Mouse (Mus musculus) neural tube, embryonic 14.5 days (tissue): ENCODE results near the gene Hnrnpl. TPM values are rescaled to one million over a fixed set of nuclear protein-coding genes. Genes with fewer than 3 reads are reported as not detected.
"Not testable (repeated sequence)": the region's sequence is repeated elsewhere in the genome, so short reads cannot be mapped to it uniquely, and the experiment has no call there.

Experiments
- ATAC-seq: fragments of 200-750 bp; cut with Nextera tagmentation; 2 replicates; pipeline ENCODE4 v1.8.0; 2017; ENCODE audit warnings: low read depth, mild to moderate bottlenecking, moderate TSS enrichment, moderate library complexity
- H3K27ac ChIP-seq: fragments of 300-500 bp; sonication (generic); 2 replicates; pipeline ENCODE4 v1.5.1; 2014; ENCODE audit warnings: low read depth, mild to moderate bottlenecking, control low read depth, low read length, moderate library complexity, mixed read lengths
- H3K27me3 ChIP-seq: fragments of 300-500 bp; sonication (generic); 2 replicates; pipeline ENCODE4 v1.6.1; 2014; ENCODE audit warnings: low read length; ENCODE audit not compliant: control insufficient read depth, insufficient read depth
- H3K36me3 ChIP-seq: fragments of 300-500 bp; sonication (generic); 2 replicates; pipeline ENCODE4 v1.6.1; 2014; ENCODE audit warnings: low read length, mixed read lengths; ENCODE audit not compliant: control insufficient read depth, insufficient read depth
- H3K4me1 ChIP-seq: fragments of 300-500 bp; sonication (generic); 2 replicates; pipeline ENCODE4 v1.6.1; 2014; ENCODE audit warnings: low read length; ENCODE audit not compliant: control insufficient read depth, insufficient read depth
- H3K4me2 ChIP-seq: fragments of 300-500 bp; sonication (generic); 2 replicates; pipeline ENCODE4 v1.6.1; 2014; ENCODE audit warnings: mild to moderate bottlenecking, low read depth, low read length, control low read depth
- H3K4me3 ChIP-seq: fragments of 300-500 bp; sonication (generic); 2 replicates; pipeline ENCODE4 v1.5.1; 2014; ENCODE audit warnings: low read depth, low read length, control low read depth, mixed read lengths
- H3K9ac ChIP-seq: fragments of 300-500 bp; sonication (generic); replicated peaks from 2 replicates; pipeline ENCODE4 v1.6.1; 2014; ENCODE audit warnings: low read depth, mild to moderate bottlenecking, control low read depth, low read length, mixed read lengths
- H3K9me3 ChIP-seq: fragments of 300-500 bp; sonication (generic); 2 replicates; pipeline ENCODE4 v1.6.1; 2016; ENCODE audit warnings: low read length; ENCODE audit not compliant: control insufficient read depth
- WGBS: fragments of 180-500 bp; shearing (Covaris S2); extraction: QIAGEN DNeasy Blood & Tissue Kit; methylation state at CpG from one replicate; pipeline ENCODE4 v1.1.7; 2014; 5-methylcytosine and 5-hydroxymethylcytosine counted together
- polyA plus RNA-seq: library from polyadenylated mRNA; unstranded; fragments of >200 nt; fragmentation: Nextera tagmentation; extraction: Ambion mirVana; gene quantifications from 2 replicates; pipeline ENCODE4 v1.2.1, GENCODE M21; 2014

Hnrnpl gene
- polyA plus RNA-seq, 1 experiment from 2014 or later = 160 TPM

GRCm38 (mm10) chr7:28866769-28867507 is 58.6 kb downstream of the Hnrnpl start:
- ATAC-seq = no peak
- no peak overlapping the region for H3K4me2 ChIP-seq
- no peak overlapping the region for H3K9ac ChIP-seq
- H3K4me1 ChIP-seq = no peaks in the 10 kb centered on the region
- H3K27me3 ChIP-seq = no peaks in the 10 kb centered on the region
- H3K9me3 ChIP-seq = no peaks in the 10 kb centered on the region
- no peak overlapping the region for H3K27ac ChIP-seq
- H3K4me3 ChIP-seq = no peak overlapping the region
- H3K36me3 ChIP-seq = no peaks in the 10 kb centered on the region
- WGBS = 92% methylated on average over 28 of the region's 28 CpGs

GRCm38 (mm10) chr7:28867508-28868340 is 59.4 kb downstream of the Hnrnpl start:
- not testable (repeated sequence) for H3K27me3 ChIP-seq, H3K9me3 ChIP-seq, H3K9ac ChIP-seq, H3K4me2 ChIP-seq, H3K4me1 ChIP-seq, H3K4me3 ChIP-seq, ATAC-seq, H3K27ac ChIP-seq, H3K36me3 ChIP-seq
- WGBS = 30% methylated on average over 23 of the region's 23 CpGs

- H3K27me3 ChIP-seq = no peaks in the 10 kb centered on the region
Measured at GRCm38 (mm10) chr7:28870901-28871664, 62.7 kb downstream of the Hnrnpl start.

More at GRCm38 (mm10) chr7:28870901-28871664, 62.7 kb downstream of the Hnrnpl start:
- no peak overlapping the region for H3K9ac ChIP-seq
- 90% methylated on average over 24 of the region's 24 CpGs for WGBS
- no peak overlapping the region for H3K4me3 ChIP-seq
- no peak for ATAC-seq
- H3K27ac ChIP-seq = no peak overlapping the region
- H3K4me1 ChIP-seq = no peaks in the 10 kb centered on the region
- no peak overlapping the region for H3K4me2 ChIP-seq
- no peaks in the 10 kb centered on the region for H3K9me3 ChIP-seq
- H3K36me3 ChIP-seq = no peaks in the 10 kb centered on the region

Other genes with a start within 250 kb of the Hnrnpl start
- gene Samd4b, start 210.4 kb upstream of the Hnrnpl start, polyA plus RNA-seq = 24.3 and 25.1 TPM in 2 replicates
- 10.6 and 15.5 TPM in 2 replicates for gene Pak4, start 210.4 kb upstream of the Hnrnpl start, polyA plus RNA-seq
- 0.19 TPM in 1 of 2 replicates, not detected in the other for gene Acp7, start 177.2 kb upstream of the Hnrnpl start, polyA plus RNA-seq
- 6.7 and 11.8 TPM in 2 replicates for gene Fbxo27, start 115.7 kb upstream of the Hnrnpl start, polyA plus RNA-seq
- 2.4 TPM in 2 replicates for gene Fbxo17, start 91.7 kb upstream of the Hnrnpl start, polyA plus RNA-seq
- 109 and 126 TPM in 2 replicates for gene Mrps12, start 66.7 kb upstream of the Hnrnpl start, polyA plus RNA-seq
- 19.3 and 19.9 TPM in 2 replicates for gene Sars2, start 66.5 kb upstream of the Hnrnpl start, polyA plus RNA-seq
- gene Ccer2, start 52.4 kb upstream of the Hnrnpl start, polyA plus RNA-seq = 0.79 and 0.81 TPM in 2 replicates
- gene Sirt2, start 41.8 kb upstream of the Hnrnpl start, polyA plus RNA-seq = 97.2 and 110 TPM in 2 replicates
- 67.0 and 77.8 TPM in 2 replicates for gene Nfkbib, start 41.0 kb upstream of the Hnrnpl start, polyA plus RNA-seq
- 1.6 TPM in 2 replicates for gene Rinl, start 19.6 kb upstream of the Hnrnpl start, polyA plus RNA-seq
- gene Ech1, start 16.7 kb downstream of the Hnrnpl start, polyA plus RNA-seq = 74.5 and 94.4 TPM in 2 replicates
- 3.4 and 4.1 TPM in 2 replicates for gene Lgals4, start 25.3 kb downstream of the Hnrnpl start, polyA plus RNA-seq
- gene Lgals7, start 55.3 kb downstream of the Hnrnpl start, polyA plus RNA-seq = 1.8 and 2.6 TPM in 2 replicates
- gene Capn12, start 72.9 kb downstream of the Hnrnpl start, polyA plus RNA-seq = 0.46 and 0.90 TPM in 2 replicates
- gene Actn4, start 153.8 kb downstream of the Hnrnpl start, polyA plus RNA-seq = 109 and 143 TPM in 2 replicates
- gene Eif3k, start 173.3 kb downstream of the Hnrnpl start, polyA plus RNA-seq = 316 and 346 TPM in 2 replicates
- 7.3 and 7.8 TPM in 2 replicates for gene Map4k1, start 173.5 kb downstream of the Hnrnpl start, polyA plus RNA-seq